Mouse (Mus musculus) erythroblast, embryonic 14.5 days (primary cell): ENCODE data around the gene Pla2g6. TPM values are rescaled to one million over a fixed set of nuclear protein-coding genes. Genes with fewer than 3 reads are reported as not detected.
A peak's percentile ranks its signal among the peaks of the same experiment; 100 is the strongest.

Source experiments
- H3K27me3 ChIP-seq: 2 replicates; pipeline ENCODE4 v1.6.1; 2012; ENCODE audit warnings: inconsistent platforms; ENCODE audit not compliant: control insufficient read depth
- H3K36me3 ChIP-seq: 2 replicates; pipeline ENCODE4 v1.6.1; 2012; ENCODE audit warnings: mild to moderate bottlenecking, inconsistent platforms; ENCODE audit not compliant: control insufficient read depth
- H3K4me1 ChIP-seq: 2 replicates; pipeline ENCODE4 v1.6.1; 2012; ENCODE audit warnings: inconsistent platforms; ENCODE audit not compliant: control insufficient read depth
- H3K4me3 ChIP-seq: replicated peaks from 2 replicates; pipeline ENCODE3; 2012; ENCODE audit warnings: moderate library complexity, mild to moderate bottlenecking, inconsistent platforms
- H3K9me3 ChIP-seq: 2 replicates; pipeline ENCODE4 v1.6.1; 2012; ENCODE audit warnings: low read length, inconsistent platforms, mixed read lengths; ENCODE audit not compliant: control insufficient read depth
- GATA1 ChIP-seq: IDR thresholded peaks from 2 replicates; pipeline ENCODE4 v1.6.1; 2012; ENCODE audit warnings: low read length, inconsistent platforms, mixed read lengths
- TAL1 ChIP-seq: IDR thresholded peaks from 3 replicates; pipeline ENCODE4 v1.6.1; 2012; ENCODE audit warnings: low read length, inconsistent platforms, mixed read lengths
- polyA plus RNA-seq: library from polyadenylated mRNA; stranded (reverse); fragments of >175 nt; gene quantifications from 2 replicates; pipeline ENCODE4 v1.2.3, GENCODE M21; 2012

Pla2g6 gene
- polyA plus RNA-seq, 1 experiment = 2.7 TPM

- peaks cover 15% of the 10 kb centered on the region for H3K27me3 ChIP-seq
- no peak overlapping the region for H3K4me3 ChIP-seq
- TF ChIP-seq TAL1 = no peak
- no peak for TF ChIP-seq GATA1
These were observed 55.2 kb downstream of the Pla2g6 start for GRCm38 (mm10) chr15:79273020-79273419.

GRCm38 (mm10) chr15:79271124-79271746 lies 57.0 kb downstream of the Pla2g6 start:
- TF ChIP-seq GATA1 = no peak
- TF ChIP-seq TAL1 = no peak
- Histone ChIP-seq H3K27me3 (peaks cover 21% of the 10 kb centered on the region), H3K36me3 (no peaks in the 10 kb centered on the region; the same call in 1 of the 2 replicates), H3K4me3 (peak overlapping the region; percentile 33), H3K9me3 (no peaks in the 10 kb centered on the region), H3K4me1 (peaks cover 13% of the 10 kb centered on the region)

More at GRCm38 (mm10) chr15:79273020-79273419, 55.2 kb downstream of the Pla2g6 start:
- peaks cover 3% of the 10 kb centered on the region for H3K9me3 ChIP-seq
- peaks cover 13% of the 10 kb centered on the region for H3K4me1 ChIP-seq
- H3K36me3 ChIP-seq = no peaks in the 10 kb centered on the region; the same call in 1 of the 2 replicates

- TF ChIP-seq GATA1 (no peak), TAL1 (no peak)
- H3K4me1 ChIP-seq = peaks cover 13% of the 10 kb centered on the region
- H3K4me3 ChIP-seq = peak overlapping the region; percentile 33
- H3K27me3 ChIP-seq = peaks cover 21% of the 10 kb centered on the region
- no peaks in the 10 kb centered on the region for H3K9me3 ChIP-seq
- no peaks in the 10 kb centered on the region; the same call in 1 of the 2 replicates for H3K36me3 ChIP-seq
These were observed 57.7 kb downstream of the Pla2g6 start for GRCm38 (mm10) chr15:79270317-79271123.

GRCm38 (mm10) chr15:79268521-79268920 lies 59.7 kb downstream of the Pla2g6 start:
- no peaks in the 10 kb centered on the region; the same call in 1 of the 2 replicates for H3K36me3 ChIP-seq
- no peak overlapping the region for H3K4me3 ChIP-seq
- TF ChIP-seq TAL1 = no peak
- TF ChIP-seq GATA1 = no peak
- H3K9me3 ChIP-seq = peaks cover 5% of the 10 kb centered on the region
- H3K4me1 ChIP-seq = peaks cover 13% of the 10 kb centered on the region
- H3K27me3 ChIP-seq = peaks cover 32% of the 10 kb centered on the region

- H3K36me3 ChIP-seq = no peaks in the 10 kb centered on the region; the same call in 1 of the 2 replicates
- H3K27me3 ChIP-seq = peaks cover 54% of the 10 kb centered on the region
- TF ChIP-seq TAL1 (no peak), GATA1 (no peak)
- H3K4me1 ChIP-seq = peaks cover 5% of the 10 kb centered on the region
- H3K4me3 ChIP-seq = no peak overlapping the region
- H3K9me3 ChIP-seq = peaks cover 7% of the 10 kb centered on the region
These were observed 62.8 kb downstream of the Pla2g6 start for GRCm38 (mm10) chr15:79265384-79265783.

- no peak overlapping the region for H3K4me3 ChIP-seq
- peaks cover 7% of the 10 kb centered on the region for H3K9me3 ChIP-seq
- TF ChIP-seq TAL1 (no peak), GATA1 (no peak)
- no peaks in the 10 kb centered on the region; the same call in 1 of the 2 replicates for H3K36me3 ChIP-seq
- H3K27me3 ChIP-seq = peaks cover 65% of the 10 kb centered on the region
- peaks cover 3% of the 10 kb centered on the region for H3K4me1 ChIP-seq
These were observed 64.5 kb downstream of the Pla2g6 start for GRCm38 (mm10) chr15:79263726-79264125.

GRCm38 (mm10) chr15:79262786-79263309 lies 65.3 kb downstream of the Pla2g6 start:
- Histone ChIP-seq H3K4me1 (peaks cover 3% of the 10 kb centered on the region), H3K9me3 (peaks cover 7% of the 10 kb centered on the region), H3K27me3 (peaks cover 64% of the 10 kb centered on the region), H3K36me3 (no peaks in the 10 kb centered on the region; the same call in 1 of the 2 replicates), H3K4me3 (no peak overlapping the region)
- TF ChIP-seq GATA1 = no peak

- TF ChIP-seq GATA1 (no peak), TAL1 (no peak)
- peaks cover 3% of the 10 kb centered on the region for H3K4me1 ChIP-seq
- H3K36me3 ChIP-seq = no peaks in the 10 kb centered on the region; the same call in 1 of the 2 replicates
- H3K27me3 ChIP-seq = peaks cover 62% of the 10 kb centered on the region
- peaks cover 7% of the 10 kb centered on the region for H3K9me3 ChIP-seq
- no peak overlapping the region for H3K4me3 ChIP-seq
These were observed 65.8 kb downstream of the Pla2g6 start for GRCm38 (mm10) chr15:79262375-79262774.

GRCm38 (mm10) chr15:79261757-79262156 lies 66.4 kb downstream of the Pla2g6 start:
- Histone ChIP-seq H3K27me3 (peaks cover 58% of the 10 kb centered on the region), H3K36me3 (no peaks in the 10 kb centered on the region; the same call in 1 of the 2 replicates), H3K4me1 (peaks cover 3% of the 10 kb centered on the region), H3K9me3 (peaks cover 7% of the 10 kb centered on the region), H3K4me3 (no peak overlapping the region)
- TF ChIP-seq GATA1 (no peak), TAL1 (no peak)
